Mouse (Mus musculus): ENCODE data around the gene Cenpl. TPM values are rescaled to one million over a fixed set of nuclear protein-coding genes. Genes with fewer than 3 reads are reported as not detected.
A peak's percentile ranks its signal among the peaks of the same experiment; 100 is the strongest.

Gene Cenpl
- polyA plus RNA-seq, 1 experiment from 2014 or later = 40.7 TPM

DNA sequence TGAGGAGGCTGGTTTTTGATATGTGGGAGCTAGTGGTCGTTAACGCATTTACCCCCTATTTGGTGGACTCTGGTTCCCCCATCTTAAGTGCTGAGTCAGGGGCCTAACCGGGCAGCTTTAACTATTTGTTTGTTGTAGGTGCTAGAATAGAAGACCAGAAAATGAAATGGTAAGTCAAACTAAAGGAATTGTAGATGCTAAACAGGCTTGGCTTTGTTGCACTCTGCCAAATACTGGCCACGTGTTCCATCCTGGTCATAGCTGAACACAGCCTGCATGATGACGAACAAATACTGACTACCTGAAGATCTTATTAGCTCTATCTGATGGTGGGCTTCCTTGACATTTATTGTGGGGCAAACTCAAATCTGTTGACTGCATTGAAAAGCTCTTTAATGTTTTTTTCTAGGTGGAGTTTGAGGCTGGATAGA, 34.1 kb upstream of the Cenpl start:
- Histone ChIP-seq H3K4me3 (peak overlapping the region; percentile 86), H3K27ac (replicated peaks) (peak overlapping the region; percentile 97), H3K36me3 (replicated peaks) (peaks cover 58% of the 10 kb centered on the region), H3K4me1 (peaks cover 15% of the 10 kb centered on the region), H3K27me3 (replicated peaks; ENCODE audit: low read depth, poor library complexity, severe bottlenecking) (no peaks in the 10 kb centered on the region), H3K9me3 (no peaks in the 10 kb centered on the region)
- DNase-seq (ENCODE audit: low spot score) = peak; percentile 47
- WGBS = under 1% methylated on average over 5 of the region's 5 CpGs

DNA sequence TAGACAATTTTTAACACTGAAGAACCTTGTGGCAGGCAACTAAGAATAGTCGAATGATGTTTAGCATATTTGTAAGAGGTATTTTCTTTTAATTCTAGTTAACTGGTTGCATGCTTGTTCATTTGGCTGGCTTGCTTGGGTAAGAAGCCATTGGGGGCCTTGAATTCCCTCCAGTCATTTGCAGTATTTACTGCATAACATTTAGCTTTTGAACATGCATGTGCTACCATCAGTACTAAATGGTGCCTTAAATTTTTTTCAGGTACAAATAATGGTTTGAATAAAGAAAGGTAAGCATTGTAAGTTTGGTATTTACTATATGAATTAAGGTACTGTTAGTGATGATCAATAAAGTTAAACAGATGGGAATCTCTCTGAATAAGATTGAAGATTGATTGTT, 33.5 kb upstream of the Cenpl start:
- Histone ChIP-seq H3K27ac (replicated peaks) (peak overlapping the region; percentile 97), H3K36me3 (replicated peaks) (peaks cover 58% of the 10 kb centered on the region), H3K4me3 (peak overlapping the region; percentile 86), H3K27me3 (replicated peaks; ENCODE audit: low read depth, poor library complexity, severe bottlenecking) (no peaks in the 10 kb centered on the region), H3K9me3 (no peaks in the 10 kb centered on the region), H3K4me1 (peaks cover 15% of the 10 kb centered on the region)
- 3% methylated on average over 1 of the region's 1 CpGs for WGBS
- DNase-seq (ENCODE audit: low spot score) = no peak

DNA sequence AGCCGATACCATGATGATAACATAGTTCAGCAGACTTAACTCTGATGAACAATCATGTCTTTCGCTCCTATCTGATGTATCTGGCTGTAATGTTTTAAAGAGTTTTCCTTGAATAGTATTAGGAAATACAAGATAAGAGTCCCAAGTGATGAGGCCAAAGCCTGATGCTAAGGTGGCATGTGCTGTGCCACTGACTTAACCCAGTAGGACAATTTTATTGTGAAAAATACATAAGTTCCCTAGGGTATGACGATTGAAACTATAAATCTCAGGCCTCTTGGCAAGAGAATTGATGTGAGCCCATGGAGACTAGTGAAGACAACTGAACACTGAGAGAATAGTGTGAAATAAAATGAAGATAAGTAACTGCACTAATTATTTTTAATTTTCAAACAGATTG, 32.9 kb upstream of the Cenpl start:
- H3K9me3 ChIP-seq = no peaks in the 10 kb centered on the region
- 29% methylated on average over 3 of the region's 3 CpGs for WGBS
- peak overlapping the region; percentile 97 for H3K27ac ChIP-seq (replicated peaks)
- peak overlapping the region; percentile 86 for H3K4me3 ChIP-seq
- no peaks in the 10 kb centered on the region for H3K27me3 ChIP-seq (replicated peaks; ENCODE audit: low read depth, poor library complexity, severe bottlenecking)
- no peak for DNase-seq (ENCODE audit: low spot score)
- H3K36me3 ChIP-seq (replicated peaks) = peaks cover 58% of the 10 kb centered on the region
- peaks cover 15% of the 10 kb centered on the region for H3K4me1 ChIP-seq

DNA sequence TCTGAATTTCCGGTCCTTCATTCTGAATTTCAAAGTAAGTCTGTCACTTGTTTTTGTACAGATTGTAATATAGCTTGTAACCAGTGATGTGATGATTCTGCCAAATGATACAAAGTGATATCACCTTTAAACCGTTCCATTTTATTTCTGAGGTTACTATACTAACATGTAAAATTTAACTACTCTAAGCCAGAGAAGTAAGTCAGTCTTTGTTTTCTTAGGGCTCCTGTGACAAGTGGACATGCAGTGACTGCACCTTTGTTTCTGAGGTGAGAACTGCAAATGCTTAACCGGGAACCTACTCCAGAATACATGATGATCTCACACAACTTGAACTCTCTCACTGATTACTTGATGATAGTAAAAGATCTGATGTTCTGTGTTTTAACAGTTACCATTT, 32.5 kb upstream of the Cenpl start:
- H3K27me3 ChIP-seq (replicated peaks; ENCODE audit: low read depth, poor library complexity, severe bottlenecking) = no peaks in the 10 kb centered on the region

DNA sequence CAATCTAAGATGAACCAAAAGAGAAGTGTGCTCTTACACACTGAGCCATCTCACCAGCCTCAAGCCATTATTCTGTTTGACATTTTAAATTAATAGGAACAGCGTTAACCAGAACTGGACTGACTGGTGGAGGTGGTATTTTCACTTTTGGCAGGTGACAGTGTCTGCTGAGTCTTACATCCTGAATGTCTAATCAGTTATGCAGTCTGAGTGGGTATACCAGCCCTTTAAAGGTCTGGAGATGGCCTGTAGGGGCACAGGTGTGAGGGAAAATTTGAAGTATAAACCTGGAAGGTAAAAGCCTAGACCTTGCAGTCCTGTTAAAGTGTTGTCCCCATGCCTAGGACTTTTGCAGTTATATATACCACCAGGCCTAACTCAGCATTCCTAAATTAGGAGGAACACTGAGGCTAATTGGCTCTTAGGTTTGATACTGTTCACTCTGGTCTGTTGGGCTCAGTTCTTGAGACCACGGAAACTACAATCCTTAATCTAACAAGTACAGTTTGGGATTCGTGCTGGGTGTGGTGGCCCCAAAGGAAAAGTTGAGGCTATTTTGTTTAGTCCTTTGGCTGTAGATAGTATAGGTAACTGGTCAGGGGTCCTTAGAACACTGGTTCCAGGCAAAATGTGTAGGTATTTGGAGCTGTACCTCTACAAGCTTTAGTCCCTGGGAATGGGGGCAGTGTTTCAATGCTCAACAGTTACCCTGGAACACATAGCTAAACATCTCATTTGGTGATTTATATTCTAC, 31.4 kb upstream of the Cenpl start:
- H3K9me3 ChIP-seq = no peaks in the 10 kb centered on the region
- DNase-seq (ENCODE audit: low spot score) = peak; percentile 37
- H3K4me3 ChIP-seq = peak overlapping the region; percentile 6; the same call in 1 of the 2 replicates
- H3K27ac ChIP-seq (replicated peaks) = no peak overlapping the region
- 5% methylated on average over 3 of the region's 3 CpGs for WGBS
- H3K4me1 ChIP-seq = peaks cover 6% of the 10 kb centered on the region
- H3K36me3 ChIP-seq (replicated peaks) = peaks cover 72% of the 10 kb centered on the region
- no peaks in the 10 kb centered on the region for H3K27me3 ChIP-seq (replicated peaks; ENCODE audit: low read depth, poor library complexity, severe bottlenecking)

More for the DNA sequence above, 32.5 kb upstream of the Cenpl start:
- Histone ChIP-seq H3K4me1 (peaks cover 15% of the 10 kb centered on the region), H3K9me3 (no peaks in the 10 kb centered on the region), H3K27ac (replicated peaks) (peak overlapping the region; percentile 24; the same call in 1 of the 2 replicates), H3K4me3 (peak overlapping the region; percentile 86), H3K36me3 (replicated peaks) (peaks cover 60% of the 10 kb centered on the region)
- 43% methylated on average over 3 of the region's 3 CpGs for WGBS
- DNase-seq (ENCODE audit: low spot score) = no peak

DNA sequence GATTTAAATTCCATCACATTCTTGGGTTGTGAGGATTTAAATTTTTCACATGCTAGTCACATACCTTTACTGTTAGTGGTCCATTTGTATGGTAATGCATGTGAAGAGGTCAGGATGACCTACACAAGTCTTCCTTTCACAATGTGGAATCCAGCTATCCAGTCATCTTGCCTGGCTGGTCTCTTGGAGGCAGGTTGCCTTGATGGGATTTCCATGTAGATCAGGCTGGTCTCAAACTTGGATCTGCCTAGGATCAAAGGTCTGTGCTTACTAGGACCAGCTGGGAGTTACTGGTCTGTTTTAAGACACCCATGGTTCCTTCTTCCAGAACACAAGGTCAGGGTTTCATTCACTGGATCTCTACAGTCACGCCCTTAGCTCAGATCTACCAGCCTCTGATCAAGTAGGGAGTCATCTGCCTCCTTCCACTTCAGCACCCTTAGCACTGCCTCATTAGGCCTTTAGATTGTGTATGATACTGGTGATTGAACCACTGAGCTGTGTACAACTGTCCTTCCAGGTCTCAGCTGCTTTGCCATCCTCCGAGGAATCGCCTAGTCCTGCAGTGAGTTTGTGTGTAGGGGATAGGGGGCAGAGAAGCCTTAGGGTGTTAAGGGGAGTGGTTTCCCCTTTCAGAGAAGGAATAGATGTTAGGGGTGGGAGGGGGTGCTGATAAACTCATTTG, 30.6 kb upstream of the Cenpl start:
- Histone ChIP-seq H3K4me1 (peaks cover 6% of the 10 kb centered on the region; the same call in 1 of the 2 replicates), H3K27me3 (replicated peaks; ENCODE audit: low read depth, poor library complexity, severe bottlenecking) (no peaks in the 10 kb centered on the region), H3K36me3 (replicated peaks) (peaks cover 79% of the 10 kb centered on the region), H3K4me3 (0 out of 2 replicates have a peak overlapping the region, but pooled peaks have one; percentile 2), H3K9me3 (no peaks in the 10 kb centered on the region), H3K27ac (replicated peaks) (peak overlapping the region; percentile 59)
- DNase-seq (ENCODE audit: low spot score) = peak; percentile 58
- 17% methylated on average over 3 of the region's 3 CpGs for WGBS

DNA sequence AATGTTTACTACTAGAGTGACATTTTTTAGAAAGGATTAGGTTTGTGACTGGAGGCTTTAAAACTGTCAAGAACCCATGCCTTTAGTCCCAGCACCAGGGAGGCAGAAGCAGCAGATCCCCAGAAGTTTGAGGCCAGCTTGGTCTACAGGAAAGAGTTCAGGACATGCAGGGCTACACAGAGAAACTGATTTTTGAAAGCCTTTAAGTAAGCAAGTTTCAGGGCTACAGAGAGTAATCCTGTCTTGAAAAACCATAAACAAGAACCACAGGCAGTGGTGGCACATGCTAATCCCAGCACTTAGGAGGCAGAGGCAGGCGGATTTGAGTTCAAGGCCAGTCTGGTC, 30.1 kb upstream of the Cenpl start:
- Histone ChIP-seq H3K27ac (replicated peaks) (no peak overlapping the region), H3K27me3 (replicated peaks; ENCODE audit: low read depth, poor library complexity, severe bottlenecking) (no peaks in the 10 kb centered on the region), H3K4me3 (no peak overlapping the region), H3K36me3 (replicated peaks) (peaks cover 83% of the 10 kb centered on the region), H3K4me1 (peaks cover 6% of the 10 kb centered on the region; the same call in 1 of the 2 replicates), H3K9me3 (no peaks in the 10 kb centered on the region)
- 70% methylated on average over 1 of the region's 1 CpGs for WGBS
- DNase-seq (ENCODE audit: low spot score) = no peak

DNA sequence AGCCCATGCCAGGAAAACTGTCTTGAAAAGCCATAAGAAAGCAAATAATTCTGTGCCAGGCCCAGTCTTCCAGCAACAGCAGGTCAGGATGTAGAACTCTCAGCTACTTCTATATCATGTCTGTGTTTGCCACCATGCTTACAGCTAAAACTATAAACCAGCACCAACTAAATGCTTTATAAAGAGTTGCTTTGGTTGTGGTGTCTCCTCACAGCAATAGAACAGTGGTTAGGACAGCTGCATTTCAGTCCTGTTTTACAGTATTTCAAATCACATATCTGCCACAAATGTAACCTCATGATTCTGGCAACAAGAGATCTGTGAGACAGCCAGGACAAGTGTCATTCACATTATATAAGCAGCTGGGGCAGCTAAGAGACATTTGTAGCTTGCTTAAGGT, 29.7 kb upstream of the Cenpl start:
- Histone ChIP-seq H3K27ac (replicated peaks) (no peak overlapping the region), H3K36me3 (replicated peaks) (peaks cover 83% of the 10 kb centered on the region), H3K27me3 (replicated peaks; ENCODE audit: low read depth, poor library complexity, severe bottlenecking) (no peaks in the 10 kb centered on the region), H3K9me3 (no peaks in the 10 kb centered on the region), H3K4me1 (peaks cover 6% of the 10 kb centered on the region; the same call in 1 of the 2 replicates), H3K4me3 (no peak overlapping the region)
- no peak for DNase-seq (ENCODE audit: low spot score)

DNA sequence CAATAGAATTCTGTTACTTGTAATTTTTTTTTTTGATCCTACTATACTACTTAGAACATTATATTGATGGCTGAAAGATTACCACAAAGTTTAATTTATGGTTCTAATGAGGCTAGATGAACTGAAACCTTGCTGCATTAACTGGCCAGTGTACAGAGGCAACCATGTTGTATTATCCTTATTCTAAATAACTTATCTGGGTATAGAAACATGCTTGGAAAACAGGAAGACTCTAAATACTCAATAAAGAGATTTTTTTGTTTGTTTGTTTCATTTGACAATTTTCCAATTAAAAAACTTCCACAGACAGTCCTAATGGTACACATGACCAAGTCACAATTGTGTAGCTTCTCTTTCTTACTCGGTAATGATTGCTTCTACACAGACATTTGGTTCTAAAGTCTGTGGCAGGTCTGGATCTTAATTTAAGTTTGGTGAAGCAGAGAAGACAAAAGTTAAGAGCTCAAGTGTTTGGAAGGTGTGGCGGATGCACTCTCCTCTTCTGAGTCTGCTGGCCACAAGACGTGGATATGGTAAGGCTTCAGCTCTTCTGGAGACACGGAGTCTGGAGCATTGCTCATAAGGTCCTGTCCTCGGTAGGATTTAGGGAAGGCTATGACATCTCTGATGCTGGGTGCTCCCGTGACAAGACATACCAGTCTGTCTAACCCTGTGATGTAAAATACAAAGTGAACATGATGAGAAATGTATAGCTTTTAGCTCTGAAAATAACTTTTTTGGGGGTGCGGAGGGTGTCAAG, 29.1 kb upstream of the Cenpl start:
- no peaks in the 10 kb centered on the region for H3K9me3 ChIP-seq
- H3K27ac ChIP-seq (replicated peaks) = no peak overlapping the region
- H3K36me3 ChIP-seq (replicated peaks) = peaks cover 83% of the 10 kb centered on the region
- no peaks in the 10 kb centered on the region for H3K27me3 ChIP-seq (replicated peaks; ENCODE audit: low read depth, poor library complexity, severe bottlenecking)
- peaks cover 6% of the 10 kb centered on the region; the same call in 1 of the 2 replicates for H3K4me1 ChIP-seq
- DNase-seq (ENCODE audit: low spot score) = no peak
- WGBS = 90% methylated on average over 7 of the region's 7 CpGs
- no peak overlapping the region for H3K4me3 ChIP-seq

DNA sequence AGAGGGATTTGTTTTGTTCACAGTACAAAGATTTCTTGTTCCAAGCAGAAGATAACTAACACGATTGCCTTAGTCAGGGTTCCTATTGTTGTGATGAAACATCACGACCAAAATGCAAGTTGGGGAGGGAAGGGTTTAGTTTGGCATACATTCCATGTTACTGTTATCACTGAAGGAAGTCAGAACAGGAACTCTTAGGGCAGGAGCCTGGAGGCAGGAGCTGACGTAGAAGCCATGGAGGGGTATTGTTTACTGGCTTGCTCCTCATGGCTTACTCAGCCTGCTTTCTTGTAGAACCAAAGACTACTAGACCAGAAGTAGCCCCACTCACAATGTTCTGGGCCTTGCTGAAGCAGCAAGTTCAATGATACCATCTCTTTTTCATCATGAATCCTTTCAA, 23.5 kb upstream of the Cenpl start:
- Histone ChIP-seq H3K9me3 (no peaks in the 10 kb centered on the region), H3K36me3 (replicated peaks) (peaks cover 97% of the 10 kb centered on the region), H3K4me1 (no peaks in the 10 kb centered on the region), H3K27ac (replicated peaks) (no peak overlapping the region), H3K4me3 (no peak overlapping the region), H3K27me3 (replicated peaks; ENCODE audit: low read depth, poor library complexity, severe bottlenecking) (no peaks in the 10 kb centered on the region)
- DNase-seq (ENCODE audit: low spot score) = no peak
- WGBS = 87% methylated on average over 3 of the region's 3 CpGs

DNA sequence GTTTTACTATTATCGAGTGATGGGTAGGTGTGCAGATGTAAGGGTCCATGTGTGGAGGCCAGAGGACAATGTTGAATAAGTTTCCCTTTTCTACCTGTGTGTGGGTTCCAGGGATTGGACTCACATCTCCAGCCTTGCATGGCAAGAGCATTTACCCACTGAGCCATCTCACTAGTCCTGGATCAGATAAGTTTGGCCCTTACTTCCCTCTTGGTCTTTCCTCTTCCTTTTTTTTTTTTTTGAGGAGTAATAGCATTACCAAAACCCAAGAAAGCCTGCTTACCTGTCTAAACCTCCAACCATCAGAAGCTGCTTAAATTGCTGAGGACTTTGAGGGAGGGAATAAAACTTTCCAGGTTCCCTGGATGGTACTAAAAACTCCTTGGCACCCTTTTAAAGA, 13.3 kb upstream of the Cenpl start:
- H3K36me3 ChIP-seq (replicated peaks) = peaks cover 83% of the 10 kb centered on the region
- no peak for DNase-seq (ENCODE audit: low spot score)
- H3K4me3 ChIP-seq = no peak overlapping the region
- H3K27ac ChIP-seq (replicated peaks) = no peak overlapping the region
- H3K27me3 ChIP-seq (replicated peaks; ENCODE audit: low read depth, poor library complexity, severe bottlenecking) = no peaks in the 10 kb centered on the region
- 96% methylated on average over 1 of the region's 1 CpGs for whole genome bisulfite sequencing
- H3K4me1 ChIP-seq = no peaks in the 10 kb centered on the region
- H3K9me3 ChIP-seq = no peaks in the 10 kb centered on the region

DNA sequence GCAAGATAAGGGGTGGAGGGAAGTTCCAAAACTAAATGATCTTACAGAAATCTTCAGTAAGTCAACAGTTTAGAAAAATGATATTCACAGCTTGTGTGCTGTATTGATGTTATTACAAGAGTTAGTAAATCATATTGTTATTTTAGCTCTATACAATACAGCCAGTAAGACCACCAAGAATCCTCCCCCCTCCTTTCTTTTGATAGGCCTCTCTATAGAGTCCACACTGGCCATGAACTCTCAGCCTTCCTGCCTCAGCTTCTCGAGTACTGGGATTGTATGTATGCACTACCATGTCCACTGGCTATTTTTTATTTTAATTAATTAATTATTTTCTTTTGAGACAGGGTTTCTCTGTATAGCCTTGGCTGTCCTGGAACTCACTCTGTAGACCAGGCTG, 7.2 kb upstream of the Cenpl start:
- Histone ChIP-seq H3K36me3 (replicated peaks) (peaks cover 49% of the 10 kb centered on the region), H3K4me3 (no peak overlapping the region), H3K27ac (replicated peaks) (no peak overlapping the region), H3K4me1 (no peaks in the 10 kb centered on the region), H3K27me3 (replicated peaks; ENCODE audit: low read depth, poor library complexity, severe bottlenecking) (no peaks in the 10 kb centered on the region), H3K9me3 (no peaks in the 10 kb centered on the region)
- 78% methylated on average over 1 of the region's 1 CpGs for WGBS
- no peak for DNase-seq (ENCODE audit: low spot score)

Data from embryonic facial prominence, embryonic 10.5 days (tissue).